Mouse (Mus musculus) cerebellum, adult 2 months (tissue): ENCODE measurements at regions not wholly inside any gene's neighbourhood (a gene's known extent, or its start where the extent isn't known, plus 50 kb on each side); places are given as distances from the start of the nearest gene placed in this dataset.

Source experiments
- CTCF ChIP-seq: fragments of 200-500 bp; IDR thresholded peaks from 2 replicates; pipeline ENCODE4 v1.5.1; 2011; ENCODE audit warnings: low read depth, mild to moderate bottlenecking, control low read depth, low read length, moderate library complexity, borderline replicate concordance; ENCODE audit not compliant: insufficient read depth
- POLR2A ChIP-seq: fragments of 200-500 bp; IDR thresholded peaks from 2 replicates; pipeline ENCODE4 v1.6.1; 2011; ENCODE audit warnings: low read length, control low read depth, borderline replicate concordance; ENCODE audit not compliant: insufficient read depth

DNA sequence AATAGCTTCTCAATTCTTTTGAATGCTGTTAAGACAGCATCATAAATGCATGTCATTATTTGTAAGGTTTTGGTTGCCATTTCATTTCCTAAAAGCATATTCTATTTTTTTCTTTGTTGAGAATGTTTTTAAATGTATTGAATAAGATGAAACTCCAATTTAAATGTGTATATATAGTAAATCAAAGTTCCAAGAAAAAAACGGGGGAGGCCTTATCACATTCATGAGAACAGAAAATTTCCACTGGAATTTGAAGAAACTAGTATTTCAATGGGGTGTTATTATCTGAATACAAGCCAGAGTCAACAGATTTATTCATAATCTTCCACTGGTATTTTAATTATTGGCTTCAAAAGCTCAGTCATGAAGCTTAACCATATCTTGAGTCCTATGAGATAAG is 672.7 kb downstream of the Cps1 start:
- TF ChIP-seq CTCF (no peak), POLR2A (no peak)
